Mouse (Mus musculus): Measurements from ENCODE around the gene Dnajc2. TPM values are rescaled to one million over a fixed set of nuclear protein-coding genes. Genes with fewer than 3 reads are reported as not detected.

Dnajc2 gene
- total RNA-seq, 2 experiments from 2014 or later, result 19.5 to 20.6 TPM

DNA sequence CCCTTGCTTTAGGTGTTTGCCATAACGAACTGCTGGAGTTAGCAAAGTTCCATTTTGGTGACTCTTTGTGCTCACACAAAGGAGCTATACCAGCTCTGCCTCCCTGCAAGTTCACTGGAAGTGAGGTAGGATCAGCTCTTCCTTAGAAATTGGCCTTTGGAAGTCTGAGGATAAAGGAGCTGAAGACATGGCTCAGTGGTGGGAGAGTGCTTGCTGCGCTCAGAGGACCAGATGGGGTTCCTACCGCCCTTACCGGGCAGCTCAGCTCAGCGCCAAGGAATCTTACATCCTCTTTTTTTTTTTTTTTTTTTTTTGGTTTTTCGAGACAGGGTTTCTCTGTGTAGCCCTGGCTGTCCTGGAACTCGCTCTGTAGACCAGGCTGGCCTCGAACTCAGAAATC, 39.1 kb downstream of the Dnajc2 start:
- intact Hi-C loops (cut with DNase I), result no loop called here
- DNase-seq (ENCODE audit: low spot score), result no peak

DNA sequence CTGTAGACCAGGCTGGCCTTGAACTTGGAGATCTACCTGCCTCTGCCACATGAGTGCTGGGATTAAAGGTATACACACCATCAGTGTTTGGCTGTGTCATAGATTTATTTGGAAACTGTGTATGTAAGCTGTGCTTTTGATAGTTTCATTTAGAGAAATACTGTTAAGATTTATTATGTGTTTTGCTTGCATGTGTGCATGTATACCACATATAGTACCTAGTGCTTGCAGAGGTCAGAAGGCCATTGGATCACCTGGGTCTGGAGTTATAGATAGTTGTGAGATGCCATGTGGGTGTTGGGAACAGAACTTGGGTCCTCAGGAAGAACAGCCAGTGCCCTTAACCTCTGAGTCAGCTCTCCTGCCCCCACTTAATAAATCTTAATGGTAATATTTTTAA, 40.4 kb downstream of the Dnajc2 start:
- no peak for DNase-seq (ENCODE audit: low spot score)
- intact Hi-C loops (cut with DNase I), result no loop called here

DNA sequence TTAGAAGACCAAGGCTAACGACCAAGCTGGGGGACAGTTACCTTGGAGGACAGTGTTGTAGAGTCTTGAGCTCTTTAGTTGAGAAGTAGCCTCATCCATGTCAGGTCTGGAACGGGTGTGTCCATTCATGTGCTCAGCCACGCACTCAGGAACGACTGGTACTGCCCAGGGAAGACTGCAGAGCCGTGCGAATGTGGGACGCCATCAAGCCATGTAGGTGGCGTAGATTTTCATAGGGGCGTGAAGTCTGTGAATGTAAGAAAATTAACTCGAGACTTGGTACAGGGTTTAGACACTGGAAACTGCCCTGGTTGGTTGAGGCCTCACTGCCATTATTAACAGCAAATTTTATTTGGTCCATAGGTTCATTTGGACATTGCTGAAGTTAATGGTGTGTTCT, 41.4 kb downstream of the Dnajc2 start:
- no peak for DNase-seq (ENCODE audit: low spot score)
- intact Hi-C loops (cut with DNase I), result no loop called here

DNA sequence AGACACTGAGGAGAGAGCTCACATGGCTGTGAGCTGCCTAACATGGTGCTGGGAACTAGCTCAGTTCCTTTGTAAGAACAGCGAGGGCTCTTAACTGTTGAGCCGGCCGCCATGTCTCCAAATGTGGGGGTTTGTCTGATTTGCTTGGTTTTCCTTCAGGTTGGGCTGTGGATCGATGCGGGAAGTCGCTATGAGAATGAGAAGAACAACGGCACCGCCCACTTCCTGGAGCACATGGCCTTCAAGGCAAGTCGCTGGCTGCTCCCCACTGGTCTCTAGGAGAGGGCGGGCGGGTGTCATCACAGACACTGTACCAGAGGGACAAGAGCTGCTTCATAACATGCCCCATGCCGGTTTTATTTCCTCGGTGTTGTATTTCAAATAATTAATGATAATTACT, 45.2 kb downstream of the Dnajc2 start:
- DNase-seq (ENCODE audit: low spot score), result no peak
- intact Hi-C loops (cut with DNase I), result loop anchor here (10.0 kb wide), 1 partner anchor 315 kb away; the partner anchor contains the start of genes Ccdc146 and Fam185a

DNA sequence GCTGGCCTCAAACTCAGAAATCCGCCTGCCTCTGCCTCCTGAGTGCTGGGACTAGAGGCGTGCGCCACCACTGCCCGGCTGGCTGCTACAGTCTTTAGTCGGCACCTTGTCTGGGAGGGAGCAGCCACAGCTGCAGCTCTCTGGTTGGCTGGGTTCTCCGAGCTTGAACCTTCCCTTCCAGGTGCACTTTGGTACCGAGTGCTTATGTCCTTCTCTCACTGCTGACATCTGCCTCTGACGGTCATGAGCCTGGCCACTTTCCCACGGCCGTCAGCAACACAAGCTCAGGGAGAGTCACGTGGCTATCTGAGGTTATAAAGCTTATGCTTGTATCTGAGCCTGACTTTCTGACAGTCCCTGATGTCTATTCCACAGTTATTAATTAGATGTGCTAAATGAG, 45.9 kb downstream of the Dnajc2 start:
- intact Hi-C loops (cut with DNase I), result loop anchor here (10.0 kb wide), 1 partner anchor 314 kb away; the partner anchor contains the start of genes Ccdc146 and Fam185a

DNA sequence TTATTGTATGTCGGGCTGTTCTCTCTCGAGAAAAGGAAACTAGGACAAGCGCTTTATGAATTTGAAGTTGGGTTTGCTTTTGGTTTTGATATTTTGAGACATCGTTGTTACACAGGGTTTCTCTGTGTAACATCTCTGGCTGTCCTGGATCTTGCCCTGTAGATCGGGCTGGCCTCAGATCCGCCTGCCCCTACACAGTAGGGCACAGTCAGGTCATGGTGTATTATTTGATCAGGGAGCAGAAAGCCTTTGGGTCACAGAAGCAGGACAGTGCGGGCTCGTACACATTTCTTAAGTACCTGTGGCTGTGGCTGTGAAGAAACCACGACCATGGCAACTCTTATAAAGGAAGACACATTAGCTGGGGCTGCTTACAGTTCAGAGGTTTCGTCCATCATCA, 47.4 kb downstream of the Dnajc2 start:
- intact Hi-C loops (cut with DNase I), result loop anchor here (2.0 to 10.0 kb wide), 3 partner anchors 47 to 313 kb away; partner anchors contain the start of genes Ccdc146, Dnajc2, Fam185a and Psmc2
- DNase-seq (ENCODE audit: low spot score), result no peak

More for the DNA sequence above, 45.9 kb downstream of the Dnajc2 start:
- DNase-seq (ENCODE audit: low spot score), result no peak

DNA sequence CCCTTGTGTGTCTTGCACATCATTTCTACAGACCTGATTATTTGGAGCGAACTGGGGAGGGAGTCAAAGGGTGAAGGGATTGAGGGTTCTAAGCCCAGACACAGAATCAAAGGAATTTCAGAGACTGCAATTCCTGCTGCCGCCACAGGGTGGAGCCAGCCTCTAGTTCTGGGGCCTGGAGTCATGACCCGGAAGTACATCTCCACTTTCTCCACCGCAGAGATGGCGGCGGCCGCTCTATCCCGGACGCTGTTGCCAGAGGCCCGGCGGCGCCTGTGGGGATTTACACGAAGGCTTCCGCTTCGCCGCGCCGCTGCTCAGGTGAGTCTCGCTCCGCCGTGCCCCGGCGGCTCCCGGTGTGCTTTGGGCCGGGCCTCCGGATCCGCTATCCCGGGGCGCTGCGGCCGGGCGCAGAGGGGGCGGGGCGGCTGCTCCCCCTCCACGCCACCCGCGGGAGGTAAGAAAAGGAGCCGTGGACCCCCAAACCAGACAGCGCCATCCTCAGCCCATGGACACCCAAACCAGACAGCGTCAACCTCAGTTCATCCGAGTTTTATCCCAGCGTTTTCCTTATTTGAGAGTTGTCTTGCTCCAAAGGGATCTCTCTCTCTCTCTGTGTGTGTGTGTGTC, 48.0 kb downstream of the Dnajc2 start, which contains the start of gene Pmpcb:
Gene Pmpcb, plus strand, starts transcription at position 186 of the 630 bp plus-strand sequence.
- intact Hi-C loops (cut with DNase I), result loop anchor here (2.0 to 10.0 kb wide), 3 partner anchors 48 to 312 kb away; partner anchors contain the start of genes Ccdc146, Dnajc2, Fam185a and Psmc2
- DNase-seq (ENCODE audit: low spot score), result peak; percentile 73

DNA sequence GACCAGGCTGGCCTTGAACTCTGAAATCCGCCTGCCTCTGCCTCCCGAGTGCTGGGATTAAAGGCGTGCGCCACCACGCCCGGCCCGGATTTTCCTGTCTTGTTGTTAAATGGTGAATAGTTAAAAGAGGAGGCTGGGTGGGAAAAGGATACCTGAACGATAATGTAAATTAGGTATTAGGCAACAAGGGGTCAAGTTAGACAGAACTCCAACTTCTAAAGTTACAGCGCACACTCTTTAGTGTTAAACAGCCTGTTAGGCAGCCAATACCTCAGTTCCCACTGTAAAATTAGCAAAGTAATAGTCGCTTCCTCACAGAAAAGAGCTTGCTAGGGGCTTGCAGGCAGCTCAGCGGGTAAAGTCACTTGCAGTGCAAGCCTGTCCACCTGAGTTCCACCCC, 49.0 kb downstream of the Dnajc2 start:
- DNase-seq (ENCODE audit: low spot score), result no peak
- intact Hi-C loops (cut with DNase I), result loop anchor here (2.0 to 10.0 kb wide), 3 partner anchors 49 to 311 kb away; partner anchors contain the start of genes Ccdc146, Dnajc2, Fam185a and Psmc2

DNA sequence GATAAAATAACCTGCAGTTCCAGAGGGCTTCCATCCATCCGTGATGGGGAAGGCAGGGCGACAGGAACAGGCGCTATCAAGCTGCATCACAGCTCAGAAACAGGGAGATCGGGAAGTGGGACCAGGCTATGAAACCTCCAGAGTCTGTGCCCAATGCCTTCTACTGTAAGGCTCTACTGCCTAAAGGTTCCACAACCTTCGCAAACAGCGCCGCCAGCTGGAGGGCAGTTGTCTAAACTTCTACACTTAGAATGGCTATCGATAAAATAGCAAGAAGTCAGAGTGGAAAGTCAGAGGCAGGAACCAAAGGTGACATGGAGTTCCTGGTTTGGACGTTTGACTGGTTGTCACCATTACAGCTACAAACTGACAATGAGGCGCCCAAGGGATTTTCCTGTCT, 49.5 kb downstream of the Dnajc2 start:
- no peak for DNase-seq (ENCODE audit: low spot score)
- intact Hi-C loops (cut with DNase I), result loop anchor here (10.0 kb wide), 1 partner anchor 311 kb away; the partner anchor contains the start of genes Ccdc146 and Fam185a

DNA sequence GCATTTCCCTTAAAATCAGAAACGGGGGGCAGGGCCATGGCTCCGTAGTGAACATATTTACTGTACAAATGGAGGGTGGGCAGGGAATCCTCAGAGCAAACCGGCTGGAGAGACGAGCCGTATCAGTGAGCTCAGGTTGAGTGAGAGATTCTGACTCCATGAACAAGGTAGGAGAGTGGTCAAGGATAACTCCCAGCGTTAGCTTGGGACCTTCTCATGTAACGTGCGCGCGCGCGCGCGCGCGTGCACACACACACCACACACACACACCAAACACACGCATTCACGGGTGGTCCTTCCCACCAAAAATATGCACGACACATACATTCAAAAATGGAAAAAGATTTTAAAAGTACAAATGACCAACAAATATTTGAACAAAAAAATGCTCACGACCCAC, 50.0 kb downstream of the Dnajc2 start:
- DNase-seq (ENCODE audit: low spot score), result no peak

DNA sequence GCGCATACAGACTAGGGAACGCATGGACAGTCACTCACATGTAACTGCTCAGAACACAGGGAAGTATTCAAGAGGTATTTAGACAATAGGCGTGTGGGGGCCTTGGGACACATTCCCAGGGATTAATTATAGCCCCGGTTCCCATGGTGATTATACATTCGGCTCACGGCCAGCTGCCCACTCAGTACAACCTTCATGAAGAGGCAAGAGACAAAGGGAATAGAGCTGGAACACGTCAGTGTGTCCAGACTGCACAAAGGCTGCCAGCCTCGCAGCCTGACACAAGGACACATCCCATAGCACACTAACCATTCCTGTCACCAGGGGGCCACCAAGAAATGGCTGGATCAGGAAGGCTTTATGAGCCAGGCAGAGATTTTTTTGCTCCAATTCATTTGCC, 52.1 kb downstream of the Dnajc2 start:
- intact Hi-C loops (cut with DNase I), result loop anchor here (10.0 kb wide), 1 partner anchor 308 kb away; the partner anchor contains the start of genes Ccdc146 and Fam185a
- DNase-seq (ENCODE audit: low spot score), result no peak

More for the DNA sequence above, 50.0 kb downstream of the Dnajc2 start:
- intact Hi-C loops (cut with DNase I), result loop anchor here (10.0 kb wide), 1 partner anchor 310 kb away; the partner anchor contains the start of genes Ccdc146 and Fam185a

DNA sequence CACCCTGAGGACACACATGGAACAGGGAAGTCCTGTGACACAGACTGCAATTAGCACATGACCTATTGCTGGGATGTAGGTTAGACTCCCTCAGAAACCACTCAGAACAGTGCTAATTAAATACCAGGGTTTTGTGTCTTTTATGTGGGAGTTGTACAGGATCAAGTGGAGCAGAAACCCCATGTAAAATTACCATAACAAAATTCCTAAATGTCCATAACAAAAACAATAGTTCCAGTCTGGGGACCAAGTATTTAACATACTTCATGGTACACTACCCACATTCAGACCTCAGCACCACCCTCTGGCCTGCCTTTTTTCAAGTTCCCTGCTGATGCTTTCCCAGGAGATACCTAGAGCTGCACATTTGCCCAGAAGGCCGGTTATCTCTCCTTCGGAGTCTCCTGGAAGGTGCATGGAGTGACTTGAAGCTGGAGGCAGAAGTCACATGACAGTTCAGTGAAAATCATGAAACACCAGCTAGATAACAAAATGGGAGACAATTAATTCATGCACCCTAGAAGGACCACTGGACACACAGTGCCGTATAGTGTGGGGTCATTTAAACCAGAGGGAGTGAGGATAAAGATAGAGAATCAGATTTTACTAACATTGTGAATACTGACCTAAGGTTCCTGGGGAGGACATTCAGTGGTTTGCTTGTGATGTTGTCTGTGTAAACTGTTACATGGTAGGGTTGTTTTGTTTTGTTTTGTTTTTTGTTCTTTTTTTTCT, 52.7 kb downstream of the Dnajc2 start:
- no peak for DNase-seq (ENCODE audit: low spot score)
- intact Hi-C loops (cut with DNase I), result loop anchor here (10.0 kb wide), 1 partner anchor 308 kb away; the partner anchor contains the start of genes Ccdc146 and Fam185a

DNA sequence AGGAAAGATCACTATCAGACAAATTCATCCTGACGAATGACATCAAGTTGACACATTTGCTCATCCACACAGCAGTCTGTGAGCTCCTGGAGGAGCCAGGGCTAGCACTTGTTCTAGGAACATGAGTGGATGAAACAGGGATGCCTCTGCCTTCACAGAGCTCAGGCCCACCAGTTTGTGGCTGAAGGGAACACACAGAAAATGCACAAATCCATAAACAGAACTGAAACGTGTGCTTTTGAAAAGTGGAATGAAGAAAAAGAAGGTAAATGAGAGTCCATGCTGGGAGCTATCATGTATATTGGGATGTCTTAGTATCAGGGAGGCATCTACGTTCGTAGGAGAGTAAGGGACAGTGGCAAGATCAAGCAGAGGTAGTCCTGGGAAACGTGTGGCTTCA, 55.9 kb downstream of the Dnajc2 start:
- intact Hi-C loops (cut with DNase I), result no loop called here
- no peak for DNase-seq (ENCODE audit: low spot score)

DNA sequence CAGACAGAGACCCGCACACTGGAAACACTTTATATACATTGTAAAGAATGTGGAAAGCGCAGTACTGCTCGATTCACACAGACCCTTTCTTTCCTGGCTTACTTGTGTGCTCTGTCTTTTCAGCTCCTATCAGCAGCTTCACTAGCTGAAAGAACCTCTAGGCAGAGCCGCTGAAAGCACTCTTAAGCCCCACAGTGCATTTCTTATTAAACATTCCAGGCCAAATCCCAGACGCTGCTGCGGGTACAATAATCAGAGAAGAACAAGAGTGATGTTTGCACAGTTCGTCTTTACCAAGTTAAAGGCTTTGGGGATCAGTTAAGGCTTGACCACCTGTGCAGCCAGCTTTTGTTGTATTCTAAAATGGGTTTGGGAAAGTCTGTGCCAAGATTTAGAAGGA, 60.2 kb downstream of the Dnajc2 start:
- intact Hi-C loops (cut with DNase I), result no loop called here
- no peak for DNase-seq (ENCODE audit: low spot score)

DNA sequence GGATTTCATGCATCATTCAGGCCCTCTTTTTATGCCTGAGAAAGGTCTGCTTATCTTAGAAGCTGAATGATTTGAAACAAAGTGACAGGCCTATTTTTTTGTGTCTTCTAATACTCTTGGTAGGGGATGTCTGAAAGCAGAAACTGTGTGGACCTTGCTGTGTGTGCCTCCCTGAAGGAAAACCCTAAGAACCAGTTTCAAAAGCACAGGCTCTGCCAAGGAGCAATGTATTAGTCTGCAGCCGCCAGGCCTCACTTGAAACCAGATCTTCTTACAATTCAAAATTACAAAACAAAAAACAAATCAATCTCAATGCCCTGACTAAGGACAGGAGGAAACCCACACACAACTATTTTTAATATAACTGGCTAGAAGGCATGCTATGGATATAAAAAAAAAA, 60.6 kb downstream of the Dnajc2 start:
- DNase-seq (ENCODE audit: low spot score), result no peak
- intact Hi-C loops (cut with DNase I), result no loop called here

DNA sequence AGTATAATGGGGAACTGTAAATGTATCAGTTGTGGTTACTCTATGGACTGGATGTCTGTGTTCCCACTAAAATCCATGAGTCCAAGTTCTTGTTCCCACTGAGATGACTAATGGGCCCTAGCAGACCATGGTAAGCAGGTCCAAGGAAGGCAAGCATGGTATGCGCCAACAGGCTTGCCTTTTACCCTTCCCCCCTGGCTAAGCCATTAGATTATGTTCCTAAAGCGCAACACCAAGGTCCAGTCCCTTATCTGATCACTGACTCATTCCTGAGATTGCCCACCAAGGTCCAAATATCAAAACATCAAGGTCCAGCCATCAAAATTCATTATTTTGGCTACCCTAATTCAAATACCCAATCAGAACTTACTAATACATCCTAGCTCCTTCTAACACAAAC, 65.8 kb downstream of the Dnajc2 start:
- no peak for DNase-seq (ENCODE audit: low spot score)
- intact Hi-C loops (cut with DNase I), result no loop called here

DNA sequence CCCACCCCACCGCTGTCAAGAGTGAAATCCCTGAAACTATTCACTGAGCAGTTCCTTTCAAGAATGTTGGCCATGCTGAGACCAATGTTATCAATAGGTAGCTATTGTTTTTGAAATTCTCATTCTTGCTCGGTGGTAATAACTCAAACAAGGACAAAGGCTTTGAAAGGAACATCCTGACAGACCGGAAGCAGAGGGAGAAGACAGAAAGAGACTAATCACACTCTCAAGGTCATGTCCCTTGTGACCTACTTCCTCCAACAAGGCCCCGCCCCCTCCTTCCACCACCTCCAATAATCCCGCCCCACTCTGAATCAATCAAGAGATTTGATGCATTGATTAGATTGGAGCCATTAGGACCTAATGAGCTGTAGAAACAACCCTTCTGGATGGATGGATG, 66.5 kb downstream of the Dnajc2 start:
- DNase-seq (ENCODE audit: low spot score), result no peak
- intact Hi-C loops (cut with DNase I), result no loop called here

DNA sequence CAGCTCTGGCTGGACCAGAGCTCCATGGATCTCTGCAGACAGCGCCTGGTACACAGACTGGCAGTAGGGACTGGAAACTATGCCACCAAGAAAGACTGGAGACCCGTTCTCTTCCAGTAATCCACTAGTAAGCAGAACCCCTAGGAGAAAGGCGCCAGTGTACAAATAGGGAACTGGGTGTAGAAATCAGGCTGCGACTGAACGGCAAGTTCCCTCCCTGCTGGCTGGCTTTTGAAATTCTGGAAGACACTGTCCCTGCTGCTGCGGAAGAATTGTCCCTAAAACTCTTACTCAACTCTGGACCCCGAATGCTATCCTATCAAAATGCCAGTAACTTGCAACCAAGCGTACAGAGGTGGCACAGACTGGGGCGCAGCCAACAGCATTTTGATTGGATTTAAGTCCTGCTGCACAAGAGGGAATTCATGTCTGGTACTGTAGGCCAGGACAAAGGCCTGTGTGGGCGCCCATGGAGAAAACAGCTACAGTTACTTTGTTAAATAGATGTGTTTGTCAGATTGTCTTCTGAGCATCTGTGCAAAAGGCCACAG, 67.8 kb downstream of the Dnajc2 start:
- DNase-seq (ENCODE audit: low spot score), result no peak
- intact Hi-C loops (cut with DNase I), result no loop called here

DNA sequence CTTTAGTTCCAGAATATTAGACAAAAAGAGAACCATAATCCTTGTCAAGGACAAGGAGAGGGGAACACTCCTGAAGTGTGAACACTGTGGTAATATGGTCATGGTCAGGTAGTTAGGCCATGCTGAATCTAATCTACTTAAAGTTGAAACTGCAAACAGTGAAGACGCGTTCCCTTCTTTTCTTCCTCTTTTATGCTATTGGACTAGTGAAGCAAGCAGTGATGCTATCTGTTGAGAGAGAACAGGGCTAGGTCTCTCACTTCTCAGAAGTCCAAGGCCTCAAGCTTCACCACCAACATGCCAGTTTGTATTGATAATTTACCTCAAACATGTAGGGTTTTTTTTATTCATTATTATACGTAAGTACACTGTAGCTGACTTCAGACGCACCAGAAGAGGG, 70.6 kb downstream of the Dnajc2 start:
- intact Hi-C loops (cut with DNase I), result no loop called here
- no peak for DNase-seq (ENCODE audit: low spot score)

DNA sequence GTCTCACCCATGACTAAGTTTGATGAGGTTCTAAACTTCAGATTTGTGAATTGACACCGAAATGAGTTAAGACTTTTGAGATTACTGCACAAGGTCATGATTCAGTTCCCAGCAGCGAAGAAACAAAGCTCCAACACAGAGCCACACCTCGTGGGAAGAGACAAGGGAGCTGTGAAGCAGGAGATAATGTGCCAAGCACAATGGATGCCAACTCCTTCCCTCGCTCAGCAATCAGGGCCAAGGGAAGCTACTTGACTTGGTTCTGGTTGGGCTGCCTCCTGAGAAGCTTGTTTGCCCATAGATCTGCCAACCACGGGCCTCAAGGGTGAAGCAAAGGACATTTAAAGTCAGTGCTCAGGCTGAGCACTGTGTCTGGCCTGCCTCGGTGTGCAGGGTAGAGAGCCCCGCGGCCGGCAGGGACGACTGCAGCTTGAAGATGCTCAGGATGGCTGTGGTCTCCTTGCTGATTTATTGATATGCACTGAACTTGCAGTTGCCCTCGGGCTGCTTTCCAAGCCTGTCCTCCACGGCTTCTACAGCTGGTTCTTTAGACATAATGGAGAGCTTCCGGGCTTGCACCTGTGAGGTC, 72.8 kb downstream of the Dnajc2 start:
- no peak for DNase-seq (ENCODE audit: low spot score)
- intact Hi-C loops (cut with DNase I), result no loop called here

Measured in heart, postnatal 25 days (tissue).